Mouse (Mus musculus): ENCODE measurements at regions not wholly inside any gene's neighbourhood (a gene's known extent, or its start where the extent isn't known, plus 50 kb on each side); places are given as distances from the start of the nearest gene placed in this dataset.
A peak's percentile ranks its signal among the peaks of the same experiment; 100 is the strongest.

DNA sequence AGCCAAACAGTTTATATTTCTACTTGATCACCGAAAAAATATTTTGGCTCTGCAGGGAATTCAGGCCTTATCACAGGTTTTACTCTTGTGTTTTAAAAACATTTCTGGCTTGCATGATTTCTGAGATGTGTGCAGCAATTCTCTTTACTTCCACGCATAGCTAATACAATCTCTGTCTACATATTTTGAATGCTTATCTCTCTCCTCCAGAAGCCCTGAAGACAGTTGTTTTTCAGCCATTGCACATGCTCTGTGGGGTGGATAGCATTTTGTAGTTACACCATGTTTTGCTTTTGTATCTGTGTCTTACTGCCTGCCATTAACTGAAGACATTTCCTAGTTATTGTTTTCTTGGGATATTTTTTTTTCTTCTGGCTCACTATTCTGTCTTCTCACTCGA lies 252.6 kb upstream of the Nr5a2 start:
- no peak for DNase-seq

DNA sequence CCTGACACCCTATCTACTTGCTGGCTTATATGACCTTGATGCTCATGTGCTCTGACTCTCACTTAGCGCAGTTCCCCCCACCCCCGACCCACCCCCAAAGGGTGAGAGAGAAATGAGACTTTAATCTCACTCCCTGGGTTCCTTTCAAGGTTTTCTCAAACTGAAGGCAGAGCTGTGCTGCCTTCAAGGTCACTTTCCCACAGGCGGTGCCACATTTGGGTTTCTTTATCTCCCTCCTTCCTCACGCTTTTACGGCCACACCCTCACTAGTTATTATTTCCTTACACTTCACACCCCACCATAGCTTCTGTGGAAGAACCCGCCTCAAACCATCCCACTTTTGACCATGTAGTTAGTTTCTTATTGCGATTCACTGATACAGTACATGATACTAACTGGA lies 244.1 kb upstream of the Nr5a2 start:
- no peak for DNase-seq

- DNase-seq: no peak
These were observed 243.3 kb upstream of the Nr5a2 start for GRCm38 (mm10) chr1:137203512-137203911.

DNA sequence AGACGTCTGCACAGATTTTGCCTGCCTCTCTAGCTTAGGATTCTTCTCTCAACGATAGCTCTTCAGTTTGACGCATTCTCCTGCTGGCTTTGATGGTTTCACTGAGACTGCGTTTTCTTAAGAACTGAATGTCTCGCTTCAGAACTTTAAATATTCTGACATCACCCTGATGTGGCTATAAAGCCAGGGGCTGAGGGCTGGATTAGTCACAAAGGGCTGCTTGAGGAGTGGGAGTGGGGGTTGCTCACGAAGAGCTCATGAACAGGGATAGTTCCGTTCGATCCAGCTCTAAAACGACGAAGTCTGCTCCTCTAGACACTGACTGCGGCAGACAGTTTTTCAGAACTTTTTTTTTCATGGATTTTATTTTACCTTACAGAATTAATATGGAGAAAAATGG lies 240.7 kb upstream of the Nr5a2 start:
- no peak for DNase-seq

DNA sequence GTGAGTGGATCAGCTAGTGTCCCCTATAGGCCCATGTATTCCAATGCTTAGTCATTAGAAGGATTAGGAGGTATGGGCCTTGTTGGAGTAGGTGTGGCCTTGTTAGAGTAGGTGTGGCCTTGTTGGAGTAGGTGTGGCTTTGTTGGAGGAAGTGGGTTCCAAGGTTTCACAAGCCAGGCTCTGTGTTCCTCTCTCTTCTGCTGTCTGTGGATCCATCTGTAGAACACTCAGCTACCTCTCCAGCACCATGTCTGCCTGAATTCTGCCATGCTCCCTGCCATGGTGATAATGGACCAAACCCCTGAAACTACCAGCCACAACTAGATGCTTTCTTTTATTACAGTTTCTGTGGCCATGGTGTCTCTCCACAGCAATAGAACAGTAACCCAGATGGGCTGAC lies 235.7 kb upstream of the Nr5a2 start:
- DNase-seq: no peak

- DNase-seq: peak; percentile 18
These were observed 234.9 kb upstream of the Nr5a2 start for GRCm38 (mm10) chr1:137195065-137195620.

DNA sequence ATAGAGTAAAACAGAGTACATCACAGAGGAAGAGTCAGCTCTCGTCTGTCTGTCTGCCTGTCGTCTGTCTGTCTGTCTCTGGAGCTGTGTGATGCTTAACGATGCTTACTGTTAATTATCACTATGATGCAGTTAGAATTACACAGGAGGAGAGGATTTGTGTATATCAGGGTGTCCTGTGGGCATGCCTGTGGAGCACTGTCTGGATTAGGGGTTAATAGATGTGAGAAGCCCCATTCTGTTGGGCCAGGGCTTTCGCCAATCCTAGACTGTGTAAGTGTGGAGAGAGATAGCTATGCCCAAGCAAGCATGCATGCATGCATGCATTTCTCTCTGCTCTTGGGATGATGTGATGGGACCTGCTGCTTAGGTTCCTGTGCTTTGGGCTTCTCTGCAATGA lies 218.0 kb upstream of the Nr5a2 start:
- DNase-seq: no peak

- DNase-seq: no peak
These were observed 216.4 kb upstream of the Nr5a2 start for GRCm38 (mm10) chr1:137176696-137177095.

DNA sequence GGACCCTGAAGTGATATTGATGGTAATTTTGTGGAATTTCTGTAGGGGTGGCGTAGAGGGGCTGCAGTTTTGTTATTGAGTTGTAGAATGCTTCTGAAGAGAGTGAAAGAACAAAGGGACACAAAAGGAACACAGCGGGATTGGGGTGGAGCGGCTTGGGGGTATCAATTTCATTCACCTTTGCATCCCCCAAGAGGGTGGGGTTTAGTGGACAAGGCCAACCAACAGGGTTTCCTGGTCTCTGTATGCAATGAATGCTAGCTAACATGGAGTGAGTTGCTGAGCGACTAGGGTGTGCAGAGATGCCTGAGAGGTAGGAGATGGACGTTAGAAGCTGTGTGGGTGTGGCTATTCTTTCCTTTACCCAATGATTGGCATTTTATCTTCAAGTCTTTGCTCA lies 213.8 kb upstream of the Nr5a2 start:
- no peak for DNase-seq

DNA sequence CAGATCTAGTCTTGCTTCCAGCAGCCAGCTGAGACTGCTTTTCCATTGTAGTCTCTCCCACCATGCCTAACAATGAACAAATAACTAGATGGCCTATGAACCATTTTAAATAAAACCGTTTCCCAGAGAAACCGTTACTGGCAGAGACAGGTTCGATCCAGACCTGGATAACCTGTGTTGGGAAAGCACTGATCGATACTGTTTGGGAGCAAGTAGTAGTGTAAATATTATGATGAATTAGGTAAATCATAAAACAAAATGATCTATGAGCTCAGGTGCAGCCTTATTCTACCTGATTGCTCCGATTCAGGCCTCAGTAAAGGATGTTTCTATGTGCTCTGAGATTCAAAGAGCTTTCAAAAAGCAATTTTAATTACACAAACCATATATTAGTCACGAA lies 211.9 kb upstream of the Nr5a2 start:
- no peak for DNase-seq

DNA sequence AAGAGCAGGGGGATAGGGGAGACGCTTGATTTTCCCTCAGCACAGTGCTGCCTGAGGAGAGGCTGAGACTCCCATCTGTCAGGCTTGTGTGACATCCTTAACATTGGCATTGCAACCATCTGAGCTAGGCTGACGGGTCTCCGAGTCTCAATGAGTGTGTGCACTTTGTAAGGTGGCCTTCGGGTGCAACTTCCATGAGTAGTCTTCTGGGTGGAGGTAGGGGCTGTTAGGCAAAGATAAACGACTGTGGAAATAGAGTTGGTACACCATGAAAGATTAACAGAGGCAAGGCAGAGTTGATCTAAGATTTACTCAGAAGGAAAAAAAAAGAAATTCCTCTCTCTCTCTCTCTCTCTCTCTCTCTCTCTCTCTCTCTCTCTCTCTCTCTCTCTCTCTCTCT lies 211.2 kb upstream of the Nr5a2 start:
- no peak for DNase-seq

DNA sequence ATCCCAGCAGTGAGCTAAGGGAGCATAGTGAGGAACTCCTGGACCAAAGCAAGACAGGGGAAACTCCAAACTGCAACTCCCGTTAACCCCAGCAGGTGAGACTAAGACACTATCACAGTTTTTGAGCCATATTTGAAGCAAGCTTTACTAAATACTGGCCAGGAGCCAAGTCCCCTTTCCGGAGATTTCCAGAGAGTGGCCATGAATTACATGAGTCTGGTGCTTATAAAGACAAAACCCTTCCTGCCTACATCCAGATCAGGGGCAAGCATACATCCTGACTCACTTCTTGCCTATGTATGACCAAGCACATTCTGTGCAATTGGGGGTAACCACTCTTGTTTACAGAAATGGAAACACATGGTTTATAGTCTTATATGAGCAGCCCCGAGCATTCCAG lies 187.6 kb upstream of the Nr5a2 start:
- peak; percentile 8 for DNase-seq

- peak; percentile 28 for DNase-seq
These were observed 181.8 kb upstream of the Nr5a2 start for GRCm38 (mm10) chr1:137141879-137142570.

- DNase-seq: no peak
These were observed 181.1 kb upstream of the Nr5a2 start for GRCm38 (mm10) chr1:137141372-137141771.

DNA sequence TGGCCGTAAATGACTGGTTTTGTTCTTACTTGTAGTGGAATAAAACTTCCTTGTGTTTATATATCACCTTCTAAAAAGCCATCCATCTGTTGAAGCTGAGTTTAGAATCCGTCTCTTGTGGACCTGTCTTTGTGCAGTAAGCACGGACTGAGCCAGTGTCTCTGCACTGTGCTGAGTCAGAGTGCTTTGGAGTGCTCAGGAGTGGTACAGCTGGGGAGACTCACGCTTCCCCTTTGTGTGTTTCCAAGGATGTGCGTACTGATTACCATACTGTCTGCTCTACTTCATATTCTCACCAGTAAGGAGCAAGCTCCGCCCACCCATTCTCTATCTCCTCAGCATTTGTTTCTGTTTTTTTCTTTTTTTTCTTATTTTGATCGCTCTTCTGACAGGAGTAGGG lies 175.9 kb upstream of the Nr5a2 start:
- no peak for DNase-seq

GRCm38 (mm10) chr1:137133734-137134133 lies 173.5 kb upstream of the Nr5a2 start:
- DNase-seq: no peak

GRCm38 (mm10) chr1:137130264-137130663 lies 170.0 kb upstream of the Nr5a2 start:
- DNase-seq: no peak

DNA sequence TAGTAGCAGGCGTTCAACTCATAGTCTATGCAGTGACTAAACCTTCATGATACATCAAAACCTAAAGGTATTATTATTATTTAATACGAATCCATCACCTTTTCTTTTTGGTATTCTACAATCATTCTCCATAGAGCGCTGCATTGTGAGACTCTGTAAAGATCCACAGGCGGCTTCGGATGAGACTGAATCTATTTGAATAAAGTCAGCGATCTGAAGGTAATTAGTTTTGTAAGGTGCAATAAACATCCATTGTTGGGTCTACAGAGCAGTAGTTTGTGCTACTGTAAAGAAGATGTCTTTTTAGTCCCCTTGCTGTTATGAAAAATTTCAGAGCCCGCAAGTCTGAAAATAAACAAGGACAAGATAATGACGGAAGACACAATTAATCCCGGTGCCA lies 168.9 kb upstream of the Nr5a2 start:
- no peak for DNase-seq

GRCm38 (mm10) chr1:137117866-137118265 lies 157.6 kb upstream of the Nr5a2 start:
- no peak for DNase-seq

- DNase-seq: no peak
These were observed 146.2 kb upstream of the Nr5a2 start for GRCm38 (mm10) chr1:137106444-137106843.

DNA sequence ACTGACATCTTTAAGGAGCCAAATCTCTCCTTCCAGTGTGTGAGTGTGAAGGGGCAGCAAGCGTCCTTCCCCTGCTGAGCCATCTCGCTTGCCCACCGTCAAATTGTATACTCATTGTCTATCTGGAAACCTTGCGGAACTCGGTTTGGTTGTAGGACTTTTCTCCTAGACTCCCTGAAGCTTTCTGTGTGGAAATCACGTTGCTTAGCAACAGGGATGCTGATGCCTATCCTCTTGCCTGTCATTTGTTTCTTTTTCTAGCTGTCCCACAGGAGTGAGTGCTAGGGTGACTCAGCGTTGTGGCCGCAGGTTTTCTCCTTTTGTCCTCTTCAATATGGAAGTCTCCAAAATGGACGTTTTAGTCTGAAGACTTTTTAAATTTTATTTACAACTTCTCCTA lies 131.5 kb upstream of the Nr5a2 start:
- DNase-seq: no peak

- DNase-seq: peak; percentile 18
These were observed 127.9 kb upstream of the Nr5a2 start for GRCm38 (mm10) chr1:137088148-137088547.

DNA sequence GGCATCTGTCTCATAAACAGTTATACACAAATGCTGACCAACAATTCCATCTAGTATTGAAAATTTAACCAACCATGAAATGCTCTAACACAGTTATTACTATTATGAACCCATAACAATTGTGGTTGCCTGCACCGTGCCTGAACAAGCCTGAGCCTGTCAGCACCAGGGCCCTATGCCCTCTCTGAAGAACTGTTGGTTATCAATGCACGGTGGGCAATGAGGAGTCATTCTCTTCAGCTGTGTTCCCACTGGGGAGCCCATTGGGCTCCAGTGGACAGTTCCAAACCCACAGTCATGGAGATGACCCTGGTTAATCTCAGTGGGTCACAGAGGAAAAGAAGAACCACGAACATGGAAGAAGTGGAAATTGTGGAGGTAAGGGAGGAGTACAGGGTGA lies 126.5 kb upstream of the Nr5a2 start:
- no peak for DNase-seq

DNA sequence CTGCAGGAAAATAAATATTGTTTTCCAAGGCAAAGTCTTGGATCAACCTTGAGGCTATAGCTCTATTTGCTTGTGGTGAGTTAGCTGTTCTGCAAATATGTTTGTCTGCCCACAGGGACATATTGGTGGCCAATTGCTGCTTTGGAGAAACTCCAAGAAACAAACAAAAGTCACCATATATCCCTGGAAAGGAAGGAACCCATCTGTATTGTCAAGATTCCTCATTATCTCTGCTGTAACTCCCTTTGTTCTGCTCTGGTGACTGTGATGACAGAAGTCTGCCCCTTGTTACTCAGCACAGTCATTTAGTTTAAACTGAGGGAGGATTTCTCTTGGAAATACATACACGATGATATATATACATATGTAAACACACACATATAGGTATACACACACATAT lies 123.3 kb upstream of the Nr5a2 start:
- DNase-seq: no peak

DNA sequence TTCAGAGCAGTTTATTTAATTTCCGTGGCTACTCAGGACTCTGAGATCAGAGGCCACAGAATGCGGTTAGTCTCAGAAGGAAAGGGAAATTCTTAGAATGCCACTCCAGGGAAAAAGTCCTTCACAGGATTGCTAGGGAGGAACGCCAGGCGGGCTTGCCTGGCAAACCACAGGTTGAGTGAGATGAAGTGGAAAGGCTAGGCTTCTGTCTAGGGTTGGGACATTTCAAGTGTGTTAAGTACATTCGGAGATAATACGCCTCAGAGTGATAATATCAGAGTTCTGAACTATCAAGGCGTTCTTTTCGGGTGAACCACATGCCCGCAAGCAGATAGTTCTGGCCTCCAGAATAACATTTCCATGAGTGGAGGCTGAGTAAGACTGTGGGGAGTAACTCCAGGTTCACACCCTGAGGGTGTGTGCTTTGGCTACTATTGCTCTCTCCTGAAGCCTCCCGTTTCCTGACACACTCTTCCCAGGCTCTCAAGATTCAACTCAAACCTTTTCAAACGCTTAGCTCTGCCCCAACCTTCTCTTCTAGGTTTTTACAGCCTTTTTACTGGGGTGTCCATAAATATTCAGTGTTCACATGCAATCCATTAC lies 119.3 kb upstream of the Nr5a2 start:
- DNase-seq: no peak
